Mouse (Mus musculus): ENCODE measurements around the gene Hsp90ab1. TPM values are rescaled to one million over a fixed set of nuclear protein-coding genes. Genes with fewer than 3 reads are reported as not detected.

The Hsp90ab1 gene
- polyA plus RNA-seq, 1 experiment from 2014 or later: 1,306 TPM

DNA sequence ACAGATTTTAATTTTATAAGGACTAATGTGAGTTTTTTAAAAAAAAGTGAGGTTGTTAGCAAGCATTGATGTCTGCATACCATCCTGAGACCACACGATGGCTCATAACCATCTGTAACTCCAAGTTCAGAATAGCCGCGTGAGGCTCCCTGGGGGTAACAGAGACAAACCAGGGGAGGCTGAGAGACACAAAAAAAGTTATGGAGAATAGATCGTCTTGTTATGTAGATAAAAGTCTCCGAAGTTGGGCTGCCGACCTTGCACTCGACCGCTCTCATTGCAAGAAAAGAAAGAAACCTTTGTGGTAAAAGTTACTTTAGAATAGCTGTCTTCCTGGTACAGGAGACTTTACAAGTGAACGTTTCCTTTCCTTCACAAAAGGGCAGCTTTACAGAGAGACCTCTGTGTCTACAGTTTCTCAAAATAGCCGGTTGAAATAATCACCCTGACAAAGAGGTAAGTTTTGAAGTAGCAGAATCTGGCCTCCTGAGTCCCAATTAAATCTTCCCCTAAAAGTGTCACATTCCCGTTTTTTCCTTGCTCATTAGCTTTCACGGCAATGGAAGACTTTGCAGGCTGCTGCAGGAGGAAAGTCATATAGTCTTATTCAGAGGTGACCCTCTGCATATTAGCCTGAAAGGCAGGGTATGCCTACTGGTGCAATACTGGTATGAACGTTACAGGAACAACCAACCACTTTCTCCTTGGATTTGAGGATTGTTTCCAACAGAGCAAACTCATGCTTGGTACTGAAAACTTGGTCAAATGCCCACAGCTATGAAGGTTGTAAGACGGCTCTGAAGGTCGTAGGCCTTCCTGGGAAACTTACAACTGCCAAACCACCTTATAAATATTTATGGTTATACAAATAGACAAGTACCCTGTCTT is 34.2 kb upstream of the Hsp90ab1 start:
- peaks cover 14% of the 10 kb centered on the region for H3K4me1 ChIP-seq (replicated peaks)
- ATAC-seq (ENCODE audit: insufficient number of reproducible peaks, low FRiP score): no peak
- H3K9me3 ChIP-seq (replicated peaks): peaks cover 5% of the 10 kb centered on the region
- H3K27me3 ChIP-seq (replicated peaks): 0 out of 2 replicates have a peak, but pooled peaks cover 1% of the 10 kb centered on the region
- no peak overlapping the region for H3K4me2 ChIP-seq
- WGBS: 78% methylated on average over 15 of the region's 15 CpGs
- H3K4me3 ChIP-seq: no peak overlapping the region
- no peak overlapping the region for H3K9ac ChIP-seq
- no peaks in the 10 kb centered on the region for H3K36me3 ChIP-seq
- no peak overlapping the region for H3K27ac ChIP-seq (ENCODE audit: poor library complexity, severe bottlenecking)

DNA sequence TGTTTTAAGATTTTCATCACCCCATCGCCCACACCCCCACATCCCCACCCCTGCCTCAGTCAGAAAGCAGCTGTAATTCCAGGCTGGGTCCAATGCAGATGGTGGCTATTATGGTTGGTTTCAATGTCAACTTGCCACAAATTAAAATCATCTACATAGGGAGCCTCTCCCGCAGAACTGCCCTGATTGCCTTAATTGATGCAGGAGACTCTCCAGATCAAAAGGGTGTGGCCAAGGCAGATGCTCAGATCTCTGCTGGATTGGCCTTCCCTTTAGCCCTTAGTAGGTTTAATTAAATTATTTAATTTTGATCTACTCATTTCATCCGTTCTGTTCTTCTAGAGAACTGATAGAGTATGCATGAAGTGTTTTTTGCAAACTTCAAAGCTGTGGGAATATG is 29.9 kb upstream of the Hsp90ab1 start:
- Histone ChIP-seq H3K4me1 (replicated peaks) (peaks cover 28% of the 10 kb centered on the region), H3K27ac (ENCODE audit: poor library complexity, severe bottlenecking) (no peak overlapping the region), H3K36me3 (no peaks in the 10 kb centered on the region), H3K27me3 (replicated peaks) (0 out of 2 replicates have a peak, but pooled peaks cover 3% of the 10 kb centered on the region), H3K9ac (no peak overlapping the region), H3K4me3 (no peak overlapping the region), H3K4me2 (no peak overlapping the region), H3K9me3 (replicated peaks) (peaks cover 5% of the 10 kb centered on the region)
- no peak for ATAC-seq (ENCODE audit: insufficient number of reproducible peaks, low FRiP score)
- 86% methylated on average over 3 of the region's 3 CpGs for WGBS

DNA sequence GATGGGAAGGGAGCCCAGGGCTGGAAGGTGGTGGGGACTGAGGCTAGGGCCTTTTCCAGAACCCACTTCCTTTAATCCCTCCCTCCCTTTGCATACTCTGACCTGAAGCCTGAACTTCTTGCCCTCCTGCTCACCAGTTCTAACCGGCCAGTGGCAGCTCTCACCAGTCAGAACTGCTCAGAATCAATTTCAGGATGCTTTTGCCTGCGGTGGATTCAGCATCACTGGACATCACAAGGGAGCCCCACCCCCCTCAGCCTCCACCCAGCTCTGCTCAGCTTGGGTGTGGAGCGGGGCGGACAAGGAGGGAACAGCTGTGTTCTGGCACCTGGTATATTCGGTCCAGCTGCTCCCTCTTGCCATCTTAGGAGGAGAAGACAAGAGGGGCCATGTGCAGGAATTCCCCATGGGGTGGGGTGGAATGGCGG is 28.8 kb upstream of the Hsp90ab1 start, which contains the start of gene Mymx:
Gene Mymx (minus strand): TSS at position 226 of the 428 bp plus-strand sequence.
- H3K27ac ChIP-seq (ENCODE audit: poor library complexity, severe bottlenecking): peak within 1 kb of the TSS; percentile 23; the same call in 1 of the 2 replicates
- 0 out of 2 replicates have a peak, but pooled peaks cover 3% of the 10 kb centered on the region for H3K27me3 ChIP-seq (replicated peaks)
- H3K9ac ChIP-seq: peak within 1 kb of the TSS; percentile 53

DNA sequence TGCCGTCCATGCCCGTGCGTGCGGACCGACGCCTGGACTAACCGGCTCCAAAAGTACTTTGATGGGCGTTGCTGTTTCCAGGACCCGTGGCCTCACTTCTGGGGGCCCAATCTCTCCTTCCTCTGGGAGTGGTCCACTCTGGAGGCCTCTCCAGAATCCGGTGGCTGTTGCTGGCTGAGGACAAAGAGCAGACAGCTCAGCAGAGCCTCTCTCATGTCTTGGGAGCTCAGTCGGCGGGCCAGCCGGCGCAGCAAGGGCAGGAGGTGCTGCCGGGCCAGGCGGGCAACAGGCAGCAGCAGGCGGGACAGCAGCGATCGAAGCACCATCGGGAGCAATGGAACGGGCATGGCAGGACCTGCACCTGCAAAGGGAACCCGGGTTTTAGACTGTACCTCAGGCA is 28.3 kb upstream of the Hsp90ab1 start:
- H3K4me3 ChIP-seq: no peak overlapping the region; the same call in 1 of the 2 replicates

More for the DNA sequence above, 28.8 kb upstream of the Hsp90ab1 start, which contains the start of gene Mymx:
- ATAC-seq (ENCODE audit: insufficient number of reproducible peaks, low FRiP score): 0 out of 2 replicates have a peak, but pooled peaks have one; percentile 30
- Histone ChIP-seq H3K36me3 (no peaks in the 10 kb centered on the region), H3K4me3 (no peak within 1 kb of the TSS; the same call in 1 of the 2 replicates), H3K4me1 (replicated peaks) (peaks cover 38% of the 10 kb centered on the region), H3K9me3 (replicated peaks) (no peaks in the 10 kb centered on the region), H3K4me2 (peak within 1 kb of the TSS; percentile 52)
- WGBS: 35% methylated on average over 6 of the region's 6 CpGs

DNA sequence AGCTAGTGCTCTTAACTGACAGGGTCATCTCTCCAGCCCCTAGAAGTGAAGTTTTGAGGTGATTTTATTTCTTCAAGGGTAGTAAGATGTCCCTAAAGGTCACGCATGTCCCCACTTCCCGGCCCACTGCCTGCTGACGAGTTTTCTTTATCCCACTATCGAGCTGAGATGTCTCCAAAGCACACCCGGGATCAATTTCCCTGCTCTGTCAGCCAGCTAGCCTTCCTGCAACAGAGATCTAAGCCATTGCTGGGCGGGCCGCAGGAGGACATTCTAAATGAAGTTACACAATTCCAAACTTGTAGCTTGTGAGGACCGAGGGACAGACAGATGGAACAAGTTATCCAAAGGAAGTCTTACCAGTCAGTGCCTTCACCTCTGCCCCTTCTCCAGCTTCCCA is 27.2 kb upstream of the Hsp90ab1 start:
- H3K4me1 ChIP-seq (replicated peaks): peaks cover 53% of the 10 kb centered on the region
- H3K4me3 ChIP-seq: no peak overlapping the region
- H3K4me2 ChIP-seq: no peak overlapping the region
- no peaks in the 10 kb centered on the region for H3K9me3 ChIP-seq (replicated peaks)
- no peaks in the 10 kb centered on the region for H3K36me3 ChIP-seq
- no peak for ATAC-seq (ENCODE audit: insufficient number of reproducible peaks, low FRiP score)
- peaks cover 3% of the 10 kb centered on the region; the same call in 1 of the 2 replicates for H3K27me3 ChIP-seq (replicated peaks)
- no peak overlapping the region for H3K27ac ChIP-seq (ENCODE audit: poor library complexity, severe bottlenecking)
- WGBS: 64% methylated on average over 8 of the region's 8 CpGs
- H3K9ac ChIP-seq: no peak overlapping the region

More for the DNA sequence above, 28.3 kb upstream of the Hsp90ab1 start:
- Histone ChIP-seq H3K27me3 (replicated peaks) (peaks cover 3% of the 10 kb centered on the region; the same call in 1 of the 2 replicates), H3K4me2 (peak overlapping the region; percentile 52), H3K9me3 (replicated peaks) (no peaks in the 10 kb centered on the region), H3K9ac (peak overlapping the region; percentile 53), H3K27ac (ENCODE audit: poor library complexity, severe bottlenecking) (peak overlapping the region; percentile 23; the same call in 1 of the 2 replicates), H3K36me3 (no peaks in the 10 kb centered on the region), H3K4me1 (replicated peaks) (peaks cover 43% of the 10 kb centered on the region)
- WGBS: 8% methylated on average over 22 of the region's 22 CpGs
- ATAC-seq (ENCODE audit: insufficient number of reproducible peaks, low FRiP score): peak; percentile 20; the same call in 1 of the 2 replicates

DNA sequence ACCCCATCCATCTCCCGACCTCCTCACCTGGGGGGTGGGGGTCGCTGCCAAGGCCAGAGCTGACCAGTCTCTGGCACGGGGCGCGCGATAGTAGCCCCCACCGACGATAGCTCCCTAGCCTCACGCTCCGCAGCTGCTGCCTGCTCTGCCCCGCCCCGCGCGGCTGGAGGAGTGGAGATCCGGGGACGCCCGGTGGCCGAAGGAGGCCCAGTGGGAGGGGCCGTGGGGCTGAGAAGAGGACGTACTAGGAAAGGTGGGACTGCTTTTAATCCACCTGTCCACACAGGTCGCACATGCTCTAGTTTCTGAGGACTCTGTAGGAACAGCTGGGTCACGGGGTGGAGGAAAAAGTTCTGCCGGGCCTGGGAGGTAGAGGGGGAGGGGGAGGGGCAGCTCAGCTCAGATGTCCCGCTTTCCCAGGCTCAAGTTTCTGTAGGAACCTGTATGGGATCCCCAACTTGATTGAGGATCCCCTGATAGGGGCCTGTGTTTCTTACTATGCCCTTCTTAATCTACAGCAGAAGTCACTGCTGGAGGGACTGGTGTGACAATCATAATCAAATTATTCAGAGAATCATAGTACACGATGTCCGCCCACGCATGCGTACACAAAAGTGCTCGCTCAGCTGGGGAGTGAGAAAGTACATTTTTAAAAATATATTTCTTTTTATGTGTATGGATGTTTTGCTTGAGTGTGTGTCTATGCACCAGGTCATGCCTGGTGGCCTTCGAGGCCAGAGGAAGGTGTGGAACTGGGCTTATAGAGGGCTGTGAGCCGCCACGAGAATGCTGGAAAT is 26.6 kb upstream of the Hsp90ab1 start, which contains the start of gene Slc29a1:
Gene Slc29a1 (minus strand): TSS at position 161 of the 797 bp plus-strand sequence.
- no peaks in the 10 kb centered on the region for H3K36me3 ChIP-seq
- peak within 1 kb of the TSS; percentile 44 for H3K4me3 ChIP-seq
- H3K9me3 ChIP-seq (replicated peaks): no peaks in the 10 kb centered on the region
- peak within 1 kb of the TSS; percentile 68 for H3K9ac ChIP-seq
- H3K4me2 ChIP-seq: peak within 1 kb of the TSS; percentile 87
- peaks cover 3% of the 10 kb centered on the region; the same call in 1 of the 2 replicates for H3K27me3 ChIP-seq (replicated peaks)
- ATAC-seq (ENCODE audit: insufficient number of reproducible peaks, low FRiP score): peak; percentile 45; the same call in 1 of the 2 replicates
- no peak within 1 kb of the TSS for H3K27ac ChIP-seq (ENCODE audit: poor library complexity, severe bottlenecking)
- H3K4me1 ChIP-seq (replicated peaks): peaks cover 59% of the 10 kb centered on the region
- WGBS: 18% methylated on average over 32 of the region's 32 CpGs

DNA sequence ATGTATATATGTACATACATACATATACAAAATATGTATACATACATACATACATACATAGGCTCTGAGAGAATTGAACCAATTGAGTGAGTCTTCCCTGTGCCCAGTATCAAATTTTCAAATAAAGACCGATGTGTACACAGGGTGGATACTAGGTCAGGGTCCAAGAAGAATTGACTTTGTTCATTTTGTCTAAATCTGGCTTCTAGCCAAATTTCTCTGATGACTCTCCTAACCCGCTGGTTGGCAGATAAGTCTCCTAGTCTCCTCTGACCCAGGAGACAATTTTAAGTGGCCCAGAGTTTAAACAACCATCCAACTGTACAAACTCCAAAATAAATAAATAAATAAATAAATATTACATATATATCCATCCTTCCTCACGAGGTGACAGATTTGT is 25.8 kb upstream of the Hsp90ab1 start:
- Histone ChIP-seq H3K9ac (no peak overlapping the region), H3K36me3 (no peaks in the 10 kb centered on the region), H3K27ac (ENCODE audit: poor library complexity, severe bottlenecking) (no peak overlapping the region), H3K4me2 (peak overlapping the region; percentile 87), H3K9me3 (replicated peaks) (no peaks in the 10 kb centered on the region), H3K4me3 (peak overlapping the region; percentile 44), H3K27me3 (replicated peaks) (peaks cover 8% of the 10 kb centered on the region; the same call in 1 of the 2 replicates), H3K4me1 (replicated peaks) (peaks cover 67% of the 10 kb centered on the region)
- WGBS: 50% methylated on average over 3 of the region's 3 CpGs
- no peak for ATAC-seq (ENCODE audit: insufficient number of reproducible peaks, low FRiP score)

DNA sequence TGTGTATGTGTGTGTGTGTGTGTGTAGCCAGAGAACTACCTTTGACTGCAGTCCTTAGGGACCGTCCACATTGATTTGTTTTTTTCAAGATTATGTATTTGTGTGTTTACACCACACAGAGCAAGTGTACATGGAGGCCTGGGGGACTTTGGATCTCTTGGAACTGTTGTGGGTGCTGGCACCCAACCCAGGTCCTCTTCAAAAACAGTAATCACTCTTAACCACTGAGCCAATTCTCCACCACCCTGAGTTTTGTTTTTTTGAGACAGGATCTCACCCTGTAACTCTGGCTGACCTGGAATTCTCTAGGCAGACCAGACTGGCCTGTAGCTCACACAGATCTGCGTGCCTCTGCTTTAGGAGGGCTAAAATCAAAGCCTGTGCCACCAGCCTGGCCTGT is 25.3 kb upstream of the Hsp90ab1 start:
- H3K36me3 ChIP-seq: no peaks in the 10 kb centered on the region
- no peaks in the 10 kb centered on the region for H3K9me3 ChIP-seq (replicated peaks)
- 91% methylated on average over 2 of the region's 2 CpGs for WGBS
- no peak for ATAC-seq (ENCODE audit: insufficient number of reproducible peaks, low FRiP score)
- H3K27ac ChIP-seq (ENCODE audit: poor library complexity, severe bottlenecking): no peak overlapping the region
- no peak overlapping the region for H3K4me3 ChIP-seq
- H3K4me1 ChIP-seq (replicated peaks): peaks cover 72% of the 10 kb centered on the region
- no peak overlapping the region for H3K4me2 ChIP-seq
- H3K27me3 ChIP-seq (replicated peaks): peaks cover 11% of the 10 kb centered on the region; the same call in 1 of the 2 replicates
- no peak overlapping the region for H3K9ac ChIP-seq

DNA sequence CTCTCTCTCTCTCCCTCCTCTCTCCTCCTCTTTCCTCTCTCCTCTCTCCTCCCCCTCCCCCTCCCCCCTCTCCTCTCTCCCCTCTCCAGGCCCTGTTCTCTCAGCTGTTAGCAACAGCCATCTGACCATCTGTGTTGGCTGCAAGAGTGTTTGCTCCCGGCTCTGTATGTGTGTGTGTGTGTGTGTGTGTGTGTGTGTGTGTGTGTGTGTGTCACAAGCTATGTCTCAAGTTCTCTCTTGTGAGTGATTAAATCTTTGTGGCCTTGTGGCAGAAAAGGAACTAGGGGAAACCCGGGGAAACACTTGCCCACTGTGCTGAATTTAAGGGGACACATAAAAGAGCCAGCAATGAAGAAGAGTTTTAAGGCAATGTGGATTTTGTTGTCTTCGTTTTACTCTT is 24.7 kb upstream of the Hsp90ab1 start:
- Histone ChIP-seq H3K4me2 (no peak overlapping the region), H3K4me1 (replicated peaks) (peaks cover 78% of the 10 kb centered on the region), H3K27ac (ENCODE audit: poor library complexity, severe bottlenecking) (no peak overlapping the region), H3K4me3 (no peak overlapping the region), H3K9ac (no peak overlapping the region), H3K27me3 (replicated peaks) (peaks cover 11% of the 10 kb centered on the region; the same call in 1 of the 2 replicates), H3K9me3 (replicated peaks) (no peaks in the 10 kb centered on the region), H3K36me3 (no peaks in the 10 kb centered on the region)
- WGBS: 41% methylated on average over 3 of the region's 3 CpGs
- no peak for ATAC-seq (ENCODE audit: insufficient number of reproducible peaks, low FRiP score)

DNA sequence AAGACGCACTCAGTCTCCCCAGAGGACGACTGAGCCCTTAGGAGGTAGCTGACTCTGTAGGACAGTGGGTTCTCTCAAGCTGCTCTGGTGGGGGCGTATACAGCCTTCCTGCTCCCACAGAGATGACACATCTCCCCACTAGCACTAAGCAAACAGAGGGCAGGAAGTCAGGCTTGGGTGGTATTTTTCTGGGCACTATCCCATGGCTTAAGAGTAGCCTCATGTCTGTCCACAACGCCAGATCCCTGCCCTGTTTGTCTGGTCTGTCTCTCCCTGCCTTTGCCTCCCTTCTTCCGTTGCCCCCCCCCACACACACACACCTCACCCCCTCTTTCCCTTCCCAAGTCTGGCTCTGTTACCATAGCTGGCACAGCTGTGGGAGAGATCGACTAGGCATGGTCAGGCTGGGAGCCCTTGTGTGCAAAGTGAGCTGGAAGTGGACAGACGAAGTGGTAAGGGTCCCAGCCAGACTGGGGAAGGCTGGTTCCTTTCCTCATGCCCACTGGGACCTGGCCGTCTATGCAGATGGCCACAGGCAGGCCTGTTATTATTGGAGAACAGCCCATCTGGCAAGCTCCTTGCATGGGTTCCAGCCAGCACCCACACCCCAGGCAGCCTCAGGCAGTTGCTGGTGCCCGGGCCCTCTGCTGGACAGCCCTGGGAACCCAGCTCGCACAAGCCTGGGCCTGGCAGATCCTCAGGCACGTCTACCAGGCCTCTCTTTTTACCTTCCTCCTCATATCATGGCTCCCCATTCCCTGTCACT is 23.7 kb upstream of the Hsp90ab1 start:
- H3K9ac ChIP-seq: 0 out of 2 replicates have a peak overlapping the region, but pooled peaks have one; percentile 2
- no peak overlapping the region for H3K4me3 ChIP-seq

More for the DNA sequence above, 23.7 kb upstream of the Hsp90ab1 start:
- Histone ChIP-seq H3K4me1 (replicated peaks) (peaks cover 81% of the 10 kb centered on the region), H3K4me2 (no peak overlapping the region), H3K36me3 (no peaks in the 10 kb centered on the region), H3K27me3 (replicated peaks) (peaks cover 8% of the 10 kb centered on the region; the same call in 1 of the 2 replicates), H3K9me3 (replicated peaks) (no peaks in the 10 kb centered on the region), H3K27ac (ENCODE audit: poor library complexity, severe bottlenecking) (peak overlapping the region; percentile 35; the same call in 1 of the 2 replicates)
- ATAC-seq (ENCODE audit: insufficient number of reproducible peaks, low FRiP score): 0 out of 2 replicates have a peak, but pooled peaks have one; percentile 17
- whole genome bisulfite sequencing: 26% methylated on average over 11 of the region's 11 CpGs

Measured in heart, embryonic 12.5 days (tissue).